Comparison of ENCODE assay signal across 8 mouse cellular contexts in genomic region chr6:52640224-52640712, GRCm38 (mm10). TPM values are rescaled to one million over a fixed set of nuclear protein-coding genes. Genes with fewer than 3 reads are reported as not detected.
DNase-seq lines count a peak whose midpoint lies in the region; ATAC-seq and TF ChIP-seq lines count a peak whose summit lies in the region.

Gene Hibadh, minus strand, starts transcription at chr6:52640389.

- no peaks in the 10 kb centered on the region for H3K9me3 ChIP-seq in embryonic facial prominence, embryonic 15.5 days (replicated peaks)
- no peaks in the 10 kb centered on the region for H3K9me3 ChIP-seq in limb, embryonic 14.5 days (ENCODE audit: control insufficient read depth, low read length)
- H3K9me3 ChIP-seq in midbrain, postnatal 0 days (ENCODE audit: low read length): no peaks in the 10 kb centered on the region

- H3K27ac ChIP-seq in bone marrow, adult 2 months (ENCODE audit: control insufficient read depth, insufficient read depth, low read depth, low read length, poor library complexity): peak within 1 kb of the TSS; percentile 84
- H3K27ac ChIP-seq in embryonic facial prominence, embryonic 15.5 days (replicated peaks): peak within 1 kb of the TSS; percentile 74
- H3K27ac ChIP-seq in limb, embryonic 14.5 days (replicated peaks; ENCODE audit: low read depth, low read length): peak within 1 kb of the TSS; percentile 53; the same call in 1 of the 2 replicates
- H3K27ac ChIP-seq in midbrain, postnatal 0 days (ENCODE audit: low read depth, low read length): peak within 1 kb of the TSS; percentile 62

- peak within 1 kb of the TSS; percentile 68 for H3K4me2 ChIP-seq in embryonic facial prominence, embryonic 15.5 days (replicated peaks)
- peak within 1 kb of the TSS; percentile 72 for H3K4me2 ChIP-seq in limb, embryonic 14.5 days (replicated peaks; ENCODE audit: low read depth, low read length, severe bottlenecking)
- H3K4me2 ChIP-seq in midbrain, postnatal 0 days (ENCODE audit: low read depth, low read length, poor library complexity, severe bottlenecking): peak within 1 kb of the TSS; percentile 83

- peak within 1 kb of the TSS; percentile 78 for H3K9ac ChIP-seq in embryonic facial prominence, embryonic 15.5 days
- H3K9ac ChIP-seq in limb, embryonic 14.5 days (ENCODE audit: low read depth, low read length, severe bottlenecking): peak within 1 kb of the TSS; percentile 71
- peak within 1 kb of the TSS; percentile 80 for H3K9ac ChIP-seq in midbrain, postnatal 0 days (replicated peaks; ENCODE audit: low read length, poor library complexity, severe bottlenecking)

- H3K4me3 ChIP-seq in bone marrow, adult 2 months (replicated peaks; ENCODE audit: control insufficient read depth, low read depth, low read length): peak within 1 kb of the TSS; percentile 83
- H3K4me3 ChIP-seq in embryonic facial prominence, embryonic 15.5 days (replicated peaks): peak within 1 kb of the TSS; percentile 80
- H3K4me3 ChIP-seq in limb, embryonic 14.5 days (replicated peaks; ENCODE audit: low read length): peak within 1 kb of the TSS; percentile 68
- peak within 1 kb of the TSS; percentile 79 for H3K4me3 ChIP-seq in midbrain, postnatal 0 days (ENCODE audit: low read depth, low read length)

- TF ChIP-seq POLR2A in bone marrow, adult 2 months (IDR thresholded peaks at IDR 0.05; ENCODE audit: borderline replicate concordance, control insufficient read depth, low read depth, low read length): peak; percentile 98
- TF ChIP-seq POLR2A in limb, embryonic 14.5 days (IDR thresholded peaks at IDR 0.05; ENCODE audit: borderline replicate concordance, extremely low read depth, insufficient read depth, insufficient read length): peak; percentile 95

- peak; percentile 17; the same call in 1 of the 2 replicates for TF ChIP-seq CTCF in bone marrow, adult 2 months (IDR thresholded peaks at IDR 0.05; ENCODE audit: control insufficient read depth, insufficient read depth, low read length)
- TF ChIP-seq CTCF in midbrain, postnatal 0 days (IDR thresholded peaks at IDR 0.05): peak; percentile 60

- ATAC-seq in embryonic facial prominence, embryonic 15.5 days (ENCODE audit: insufficient number of reproducible peaks, low FRiP score, low TSS enrichment, low read depth): peak; percentile 99
- peak; percentile 99 for ATAC-seq in limb, embryonic 14.5 days (ENCODE audit: low FRiP score, low read depth)
- peak; percentile 100 for ATAC-seq in midbrain, postnatal 0 days (ENCODE audit: low FRiP score)

- peaks cover 4% of the 10 kb centered on the region for H3K4me1 ChIP-seq in bone marrow, adult 2 months (ENCODE audit: control insufficient read depth, insufficient read depth, low read length)
- peaks cover 13% of the 10 kb centered on the region; the same call in 1 of the 2 replicates for H3K4me1 ChIP-seq in embryonic facial prominence, embryonic 15.5 days
- peaks cover 11% of the 10 kb centered on the region for H3K4me1 ChIP-seq in limb, embryonic 14.5 days (ENCODE audit: control insufficient read depth, insufficient read depth, low read length)
- H3K4me1 ChIP-seq in midbrain, postnatal 0 days (ENCODE audit: insufficient read depth, low read length): no peaks in the 10 kb centered on the region

- WGBS in bone marrow, adult 2 months: under 1% methylated on average over 34 of the region's 34 CpGs
- WGBS in embryonic facial prominence, embryonic 15.5 days: under 1% methylated on average over 34 of the region's 34 CpGs
- under 1% methylated on average over 33 of the region's 34 CpGs for WGBS in limb, embryonic 14.5 days
- WGBS in midbrain, postnatal 0 days: under 1% methylated on average over 34 of the region's 34 CpGs

- no peaks in the 10 kb centered on the region for H3K36me3 ChIP-seq in embryonic facial prominence, embryonic 15.5 days
- no peaks in the 10 kb centered on the region for H3K36me3 ChIP-seq in limb, embryonic 14.5 days (ENCODE audit: control insufficient read depth, insufficient read depth, low read length)
- H3K36me3 ChIP-seq in midbrain, postnatal 0 days (ENCODE audit: insufficient read depth, low read length): no peaks in the 10 kb centered on the region

- H3K27me3 ChIP-seq in embryonic facial prominence, embryonic 15.5 days: no peaks in the 10 kb centered on the region
- H3K27me3 ChIP-seq in limb, embryonic 14.5 days (ENCODE audit: control insufficient read depth, insufficient read depth, low read length): no peaks in the 10 kb centered on the region
- H3K27me3 ChIP-seq in midbrain, postnatal 0 days (ENCODE audit: insufficient read depth, low read length): no peaks in the 10 kb centered on the region

- DNase-seq in 416B (ENCODE audit: low read depth): peak; percentile 99
- DNase-seq in heart, adult 8-10 months (ENCODE audit: low spot score): peak; percentile 97
- DNase-seq in kidney, adult 9 months: peak; percentile 99
- DNase-seq in limb, embryonic 14.5 days (ENCODE audit: low spot score): peak; percentile 99
- DNase-seq in midbrain, postnatal 0 days (ENCODE audit: low spot score): peak; percentile 99
- DNase-seq in spleen, postnatal 14 days (ENCODE audit: low spot score in 2 of 2): peak; percentile 99

RNA-seq across cellular contexts. Expression of gene Hibadh, which starts in this region (rescaled TPM):
- polyA plus RNA-seq in bone marrow, adult 2 months (2011; ENCODE audit: insufficient read depth, insufficient read length, low replicate concordance, missing spikeins): 13.0 and 21.7 TPM in 2 replicates
- 91.5 and 92.8 TPM in 2 replicates for polyA plus RNA-seq in embryonic facial prominence, embryonic 15.5 days (2015; fragmentation: Nextera tagmentation; extraction: Ambion mirVana)
- total RNA-seq in heart, adult 8-10 months (2022): 100 to 1,000 TPM; 253 to 275 (median 269) TPM
- 47.6 and 49.2 TPM in 2 replicates for polyA plus RNA-seq in limb, embryonic 14.5 days (2012; rRNA removed)
- 55.5 and 56.0 TPM in 2 replicates for polyA plus RNA-seq in limb, embryonic 14.5 days (2014; fragmentation: Nextera tagmentation; extraction: Ambion mirVana)
- total RNA-seq in midbrain, postnatal 0 days (2014; rRNA removed): 27.2 and 39.2 TPM in 2 replicates
- 57.5 and 63.2 TPM in 2 replicates for polyA plus RNA-seq in midbrain, postnatal 0 days (2015; fragmentation: Nextera tagmentation; extraction: Ambion mirVana)

Comparison
In these comparisons a context has a peak if more than half of its experiments do, and no peak if none do; other contexts are left out.
1. Peak in every context shown above with its lines: DNase-seq, ATAC-seq, H3K4me3 ChIP-seq and H3K27ac ChIP-seq.